ENCODE assay signal across 15 mouse cellular contexts in genomic region chr4:141426796-141427745, GRCm38 (mm10). TPM values are rescaled to one million over a fixed set of nuclear protein-coding genes. Genes with fewer than 3 reads are reported as not detected.
DNase-seq lines count a peak whose midpoint lies in the region; ATAC-seq and TF ChIP-seq lines count a peak whose summit lies in the region.
"Had no signal": no experiment of that assay in that cellular context is flagged by ENCODE, and none has a peak within 500 bp of the region (broad histone marks: within the 10 kb centered on the region; RNA-seq: fewer than 3 reads in every experiment).

No protein-coding gene starts in this region.

- H3K27ac ChIP-seq in hindbrain, embryonic 16.5 days (ENCODE audit: low read depth, low read length) = no peak overlapping the region; the same call in 1 of the 2 replicates
- no peak overlapping the region for H3K27ac ChIP-seq in hindbrain, embryonic 13.5 days
- peak overlapping the region; percentile 61 for H3K27ac ChIP-seq in testis, adult 2 months (ENCODE audit: control insufficient read depth, insufficient read depth, low read depth, low read length)
- H3K27ac ChIP-seq in heart, embryonic 15.5 days = peak overlapping the region; percentile 97

- no peak for TF ChIP-seq CTCF in testis, adult 2 months (IDR thresholded peaks at IDR 0.05; ENCODE audit: control insufficient read depth, insufficient read depth, insufficient replicate concordance, low read depth, low read length)

- no peaks in the 10 kb centered on the region for H3K27me3 ChIP-seq in hindbrain, embryonic 16.5 days (replicated peaks; ENCODE audit: control insufficient read depth, insufficient read depth, low read length)
- H3K27me3 ChIP-seq in hindbrain, embryonic 13.5 days = peaks cover 36% of the 10 kb centered on the region
- H3K27me3 ChIP-seq in testis, adult 2 months (ENCODE audit: control insufficient read depth, insufficient read depth, low read length) = no peaks in the 10 kb centered on the region
- H3K27me3 ChIP-seq in heart, embryonic 15.5 days = no peaks in the 10 kb centered on the region

- H3K9ac ChIP-seq in hindbrain, embryonic 16.5 days (ENCODE audit: low read depth, low read length) = no peak overlapping the region
- H3K9ac ChIP-seq in hindbrain, embryonic 13.5 days = no peak overlapping the region
- H3K9ac ChIP-seq in heart, embryonic 15.5 days = peak overlapping the region; percentile 30; the same call in 1 of the 2 replicates

- peaks cover 14% of the 10 kb centered on the region for H3K4me1 ChIP-seq in hindbrain, embryonic 16.5 days (ENCODE audit: control insufficient read depth, insufficient read depth, low read depth, low read length)
- peaks cover 18% of the 10 kb centered on the region for H3K4me1 ChIP-seq in hindbrain, embryonic 13.5 days (replicated peaks)
- peaks cover 15% of the 10 kb centered on the region for H3K4me1 ChIP-seq in testis, adult 2 months (ENCODE audit: control insufficient read depth, insufficient read depth, low read length)
- peaks cover 32% of the 10 kb centered on the region for H3K4me1 ChIP-seq in heart, embryonic 15.5 days (replicated peaks)

- DNase-seq in testis, postnatal 14 days (ENCODE audit: low spot score) = no peak
- DNase-seq in urinary bladder, adult 2 months (ENCODE audit: low spot score) = no peak
- DNase-seq in layer of hippocampus, adult 9-11 months = no peak
- DNase-seq: adrenal gland, adult 8-10 months; cerebellum, adult 8-10 months; spleen, adult 18-20 months; thymus, postnatal 14 days had no signal

- H3K4me3 ChIP-seq in hindbrain, embryonic 16.5 days (ENCODE audit: low read length) = no peak overlapping the region
- no peak overlapping the region for H3K4me3 ChIP-seq in hindbrain, embryonic 13.5 days
- H3K4me3 ChIP-seq in testis, adult 2 months (ENCODE audit: control insufficient read depth, low read depth, low read length) = no peak overlapping the region
- H3K4me3 ChIP-seq in heart, embryonic 15.5 days = peak overlapping the region; percentile 65; the same call in 1 of the 2 replicates
- H3K4me3 ChIP-seq: megakaryocyte, embryonic 14.5 days had no signal

- H3K9me3 ChIP-seq in hindbrain, embryonic 16.5 days (ENCODE audit: control insufficient read depth, low read length) = no peaks in the 10 kb centered on the region
- H3K9me3 ChIP-seq in hindbrain, embryonic 13.5 days = no peaks in the 10 kb centered on the region
- H3K9me3 ChIP-seq in heart, embryonic 15.5 days (replicated peaks) = no peaks in the 10 kb centered on the region
- H3K9me3 ChIP-seq: G1E; megakaryocyte, embryonic 14.5 days had no signal

- 85% methylated on average over 10 of the region's 10 CpGs for WGBS in hindbrain, embryonic 16.5 days
- WGBS in hindbrain, embryonic 13.5 days = 85% methylated on average over 10 of the region's 10 CpGs
- WGBS in heart, embryonic 15.5 days = 53% methylated on average over 10 of the region's 10 CpGs

- H3K36me3 ChIP-seq in hindbrain, embryonic 16.5 days (ENCODE audit: control insufficient read depth, insufficient read depth, low read length) = no peaks in the 10 kb centered on the region
- no peaks in the 10 kb centered on the region for H3K36me3 ChIP-seq in hindbrain, embryonic 13.5 days
- H3K36me3 ChIP-seq in testis, adult 2 months (ENCODE audit: control insufficient read depth, insufficient read depth, low read length) = no peaks in the 10 kb centered on the region
- H3K36me3 ChIP-seq in heart, embryonic 15.5 days = no peaks in the 10 kb centered on the region
- H3K36me3 ChIP-seq: G1E had no signal

- TF ChIP-seq POLR2A in testis, adult 2 months (IDR thresholded peaks at IDR 0.05; ENCODE audit: control insufficient read depth, low read depth, low read length) = no peak

- peak overlapping the region; percentile 82 for H3K4me2 ChIP-seq in hindbrain, embryonic 16.5 days (ENCODE audit: low read length)
- no peak overlapping the region; the same call in 1 of the 2 replicates for H3K4me2 ChIP-seq in hindbrain, embryonic 13.5 days
- H3K4me2 ChIP-seq in heart, embryonic 15.5 days = peak overlapping the region; percentile 75

- no peak for ATAC-seq in hindbrain, embryonic 16.5 days
- no peak for ATAC-seq in hindbrain, embryonic 13.5 days (ENCODE audit: low FRiP score)
- ATAC-seq in heart, embryonic 15.5 days (replicated peaks; ENCODE audit: insufficient number of reproducible peaks, insufficient read depth, low FRiP score, low read depth) = no peak

RNA-seq across cellular contexts. Expression of gene Hspb7, which starts 6.5 kb away (rescaled TPM):
- 0.09 and 0.66 TPM in 2 replicates for polyA plus RNA-seq in hindbrain, embryonic 16.5 days (2015; fragmentation: Nextera tagmentation; extraction: Ambion mirVana)
- polyA plus RNA-seq in hindbrain, embryonic 13.5 days (2015; fragmentation: Nextera tagmentation; extraction: Ambion mirVana) = 0.06 and 0.08 TPM in 2 replicates
- 24.6 and 24.7 TPM in 2 replicates for polyA plus RNA-seq in testis, adult 2 months (2012; rRNA removed)
- 220 and 234 TPM in 2 replicates for polyA plus RNA-seq in heart, embryonic 15.5 days (2015; fragmentation: Nextera tagmentation; extraction: Ambion mirVana)
- polyA plus RNA-seq in urinary bladder, adult 2 months (2012; rRNA removed) = 30.6 and 48.4 TPM in 2 replicates
- polyA plus RNA-seq: G1E had no signal

RNA-seq across cellular contexts. Expression of gene Srarp, which starts 8.8 kb away (rescaled TPM):
- 0.35 and 0.41 TPM in 2 replicates for polyA plus RNA-seq in hindbrain, embryonic 16.5 days (2015; fragmentation: Nextera tagmentation; extraction: Ambion mirVana)
- not detected in 2 replicates for polyA plus RNA-seq in hindbrain, embryonic 13.5 days (2015; fragmentation: Nextera tagmentation; extraction: Ambion mirVana)
- 0.67 TPM in 2 replicates for polyA plus RNA-seq in testis, adult 2 months (2012; rRNA removed)
- not detected in 2 replicates for polyA plus RNA-seq in heart, embryonic 15.5 days (2015; fragmentation: Nextera tagmentation; extraction: Ambion mirVana)
- polyA plus RNA-seq in urinary bladder, adult 2 months (2012; rRNA removed) = 0.81 and 0.85 TPM in 2 replicates
- polyA plus RNA-seq: G1E; liver, embryonic 11.5 days had no signal

RNA-seq across cellular contexts. Expression of gene Clcnkb, which starts 11.3 kb away (rescaled TPM):
- not detected in 2 replicates for polyA plus RNA-seq in hindbrain, embryonic 16.5 days (2015; fragmentation: Nextera tagmentation; extraction: Ambion mirVana)
- polyA plus RNA-seq in hindbrain, embryonic 13.5 days (2015; fragmentation: Nextera tagmentation; extraction: Ambion mirVana) = not detected in 2 replicates
- polyA plus RNA-seq in testis, adult 2 months (2012; rRNA removed) = 0.68 and 1.2 TPM in 2 replicates
- polyA plus RNA-seq in heart, embryonic 15.5 days (2015; fragmentation: Nextera tagmentation; extraction: Ambion mirVana) = 0.39 and 0.60 TPM in 2 replicates
- 0.30 TPM in 1 of 2 replicates, not detected in the other for polyA plus RNA-seq in urinary bladder, adult 2 months (2012; rRNA removed)
- polyA plus RNA-seq: G1E; large intestine, adult 2 months; liver, embryonic 11.5 days had no signal

RNA-seq across cellular contexts. Expression of gene Zbtb17, which starts 17.4 kb away (rescaled TPM):
- polyA plus RNA-seq in hindbrain, embryonic 16.5 days (2015; fragmentation: Nextera tagmentation; extraction: Ambion mirVana) = 39.5 and 39.6 TPM in 2 replicates
- 50.0 and 50.3 TPM in 2 replicates for polyA plus RNA-seq in hindbrain, embryonic 13.5 days (2015; fragmentation: Nextera tagmentation; extraction: Ambion mirVana)
- polyA plus RNA-seq in testis, adult 2 months (2012; rRNA removed) = 24.6 and 28.4 TPM in 2 replicates
- 17.9 and 22.5 TPM in 2 replicates for polyA plus RNA-seq in heart, embryonic 15.5 days (2015; fragmentation: Nextera tagmentation; extraction: Ambion mirVana)
- 23.4 and 26.3 TPM in 2 replicates for polyA plus RNA-seq in urinary bladder, adult 2 months (2012; rRNA removed)

RNA-seq across cellular contexts. Expression of gene Clcnka, which starts 28.5 kb away (rescaled TPM):
- 0.57 and 0.78 TPM in 2 replicates for polyA plus RNA-seq in hindbrain, embryonic 16.5 days (2015; fragmentation: Nextera tagmentation; extraction: Ambion mirVana)
- polyA plus RNA-seq in hindbrain, embryonic 13.5 days (2015; fragmentation: Nextera tagmentation; extraction: Ambion mirVana) = 0.16 and 0.21 TPM in 2 replicates
- 0.14 and 1.3 TPM in 2 replicates for polyA plus RNA-seq in testis, adult 2 months (2012; rRNA removed)
- polyA plus RNA-seq in heart, embryonic 15.5 days (2015; fragmentation: Nextera tagmentation; extraction: Ambion mirVana) = 0.05 and 0.06 TPM in 2 replicates
- polyA plus RNA-seq in urinary bladder, adult 2 months (2012; rRNA removed) = not detected in 2 replicates
- polyA plus RNA-seq: G1E; large intestine, adult 2 months had no signal

Comparison
In these comparisons a context has a peak if more than half of its experiments do, and no peak if none do; other contexts are left out.
1. H3K27ac ChIP-seq: peak in testis, adult 2 months (single experiment) and heart, embryonic 15.5 days (single experiment); none in hindbrain, embryonic 16.5 days (single experiment) and hindbrain, embryonic 13.5 days (single experiment).
2. RNA of gene Hspb7, which starts 6.5 kb away (polyA plus RNA-seq): 220 to 234 TPM in heart, embryonic 15.5 days, 30.6 to 48.4 TPM in urinary bladder, adult 2 months and 24.6 to 24.7 TPM in testis, adult 2 months; 0.09 to 0.66 TPM in hindbrain, embryonic 16.5 days and 0.06 to 0.08 TPM in hindbrain, embryonic 13.5 days; every median in the first group is over 10 times any median in the second.